Mouse (Mus musculus) liver, embryonic 14.5 days (tissue): ENCODE measurements at regions not wholly inside any gene's neighbourhood (a gene's known extent, or its start where the extent isn't known, plus 50 kb on each side); places are given as distances from the start of the nearest gene placed in this dataset.

Experiments used
- ATAC-seq: fragments of 200-750 bp; cut with Nextera tagmentation; 2 replicates; pipeline ENCODE4 v1.8.0; 2017; ENCODE audit warnings: moderate number of reproducible peaks, mild to moderate bottlenecking, moderate library complexity; ENCODE audit not compliant: insufficient read depth
- DNase-seq, 3 experiments: peaks; one replicate each; pipeline ENCODE4 v3.0.0-alpha.2; 2012 to 2013; ENCODE audit warnings: low read depth in 3 of 3, low spot score in 3 of 3
- H3K27ac ChIP-seq: fragments of 300-500 bp; sonication (generic); 2 replicates; pipeline ENCODE4 v1.5.1; 2014; ENCODE audit warnings: moderate library complexity, mild to moderate bottlenecking, control low read depth, inconsistent platforms
- H3K27me3 ChIP-seq: fragments of 300-500 bp; sonication (generic); 2 replicates; pipeline ENCODE4 v1.6.1; 2014; ENCODE audit warnings: mild to moderate bottlenecking, low read length, moderate library complexity; ENCODE audit not compliant: control insufficient read depth, insufficient read depth
- H3K36me3 ChIP-seq: fragments of 300-500 bp; sonication (generic); replicated peaks from 2 replicates; pipeline ENCODE4 v1.6.1; 2014; ENCODE audit warnings: low read depth; ENCODE audit not compliant: control insufficient read depth, insufficient read depth
- H3K4me1 ChIP-seq, 2 experiments: fragments of 200-500 bp in 1 of 2; fragments of 300-500 bp in 1 of 2; sonication (generic) in 1 of 2; replicated peaks; 2 replicates each; pipeline ENCODE4 v1.6.1; 2012 to 2014; ENCODE audit warnings: antibody characterized with exemption in 1 of 2, inconsistent platforms in 1 of 2, low read length in 1 of 2; ENCODE audit not compliant: control insufficient read depth in 2 of 2, insufficient read depth in 2 of 2
- H3K4me2 ChIP-seq: fragments of 300-500 bp; sonication (generic); 2 replicates; pipeline ENCODE4 v1.6.1; 2014; ENCODE audit warnings: low read depth, mild to moderate bottlenecking, control low read depth, moderate library complexity
- H3K4me3 ChIP-seq, 2 experiments: fragments of 200-500 bp in 1 of 2; fragments of 300-500 bp in 1 of 2; sonication (generic) in 1 of 2; 2 replicates each; pipeline ENCODE4 v1.5.1; 2012 to 2014; ENCODE audit warnings: low read depth in 2 of 2, low read length in 2 of 2, mild to moderate bottlenecking in 2 of 2, control low read depth in 1 of 2, inconsistent platforms in 1 of 2, moderate library complexity in 1 of 2; ENCODE audit not compliant: insufficient read depth in 1 of 2
- H3K9ac ChIP-seq: fragments of 300-500 bp; sonication (generic); replicated peaks from 2 replicates; pipeline ENCODE4 v1.6.1; 2014; ENCODE audit warnings: mild to moderate bottlenecking, control low read depth, moderate library complexity
- H3K9me3 ChIP-seq: fragments of 300-500 bp; sonication (generic); 2 replicates; pipeline ENCODE4 v1.6.1; 2016; ENCODE audit warnings: low read length, mixed read lengths; ENCODE audit not compliant: control insufficient read depth
- CTCF ChIP-seq: IDR thresholded peaks from 2 replicates; pipeline ENCODE4 v1.5.1; 2016; ENCODE audit warnings: antibody characterized with exemption, low read depth, control low read depth
- EP300 ChIP-seq: IDR thresholded peaks from 2 replicates; pipeline ENCODE4 v1.6.1; 2016; ENCODE audit warnings: antibody characterized with exemption, low read depth
- WGBS: fragments of 180-500 bp; shearing (Covaris S2); extraction: QIAGEN DNeasy Blood & Tissue Kit; methylation state at CpG from one replicate; pipeline ENCODE4 v1.1.7; 2014; ENCODE audit not compliant: insufficient replicate concordance; 5-methylcytosine and 5-hydroxymethylcytosine counted together

- no peak overlapping the region for H3K9ac ChIP-seq
- WGBS: 14% methylated on average over 5 of the region's 5 CpGs
- no peaks in the 10 kb centered on the region for H3K36me3 ChIP-seq
- peaks cover 0 to 8% of the 10 kb centered on the region in 2 experiments; a peak in 2 of 4 replicates for H3K4me1 ChIP-seq
- no peak overlapping the region for H3K27ac ChIP-seq
- DNase-seq (no peak), ATAC-seq (no peak)
- H3K4me3 ChIP-seq: no peak overlapping the region
- no peak for TF ChIP-seq EP300
- no peak for TF ChIP-seq CTCF
- no peak overlapping the region for H3K4me2 ChIP-seq
- H3K9me3 ChIP-seq: no peaks in the 10 kb centered on the region
- no peaks in the 10 kb centered on the region for H3K27me3 ChIP-seq
Measured at GRCm38 (mm10) chr15:67336294-67337039, 835.8 kb upstream of the Lrrc6 start.

GRCm38 (mm10) chr15:67332521-67332920 is 831.8 kb upstream of the Lrrc6 start:
- H3K9me3 ChIP-seq: no peaks in the 10 kb centered on the region
- TF ChIP-seq EP300 (no peak), CTCF (no peak)
- H3K27ac ChIP-seq: no peak overlapping the region
- H3K27me3 ChIP-seq: no peaks in the 10 kb centered on the region
- H3K4me1 ChIP-seq: peaks cover 0 to 8% of the 10 kb centered on the region in 2 experiments; a peak in 2 of 4 replicates
- no peak overlapping the region for H3K4me3 ChIP-seq
- no peaks in the 10 kb centered on the region for H3K36me3 ChIP-seq
- WGBS: 58% methylated on average over 1 of the region's 1 CpGs
- ATAC-seq (no peak), DNase-seq (no peak)
- no peak overlapping the region for H3K4me2 ChIP-seq
- no peak overlapping the region for H3K9ac ChIP-seq

GRCm38 (mm10) chr15:67320292-67320691 is 819.6 kb upstream of the Lrrc6 start:
- H3K27ac ChIP-seq: no peak overlapping the region
- WGBS: 50% methylated on average over 2 of the region's 2 CpGs
- H3K4me3 ChIP-seq: no peak overlapping the region
- DNase-seq: no peak
- H3K9ac ChIP-seq: no peak overlapping the region
- no peak for TF ChIP-seq CTCF
- no peak for TF ChIP-seq EP300
- H3K4me1 ChIP-seq: no peaks in the 10 kb centered on the region
- ATAC-seq: no peak
- H3K4me2 ChIP-seq: no peak overlapping the region
- H3K9me3 ChIP-seq: no peaks in the 10 kb centered on the region
- H3K36me3 ChIP-seq: no peaks in the 10 kb centered on the region
- no peaks in the 10 kb centered on the region for H3K27me3 ChIP-seq

- Histone ChIP-seq H3K4me2 (no peak overlapping the region), H3K27ac (no peak overlapping the region), H3K4me3 (no peak overlapping the region), H3K9me3 (no peaks in the 10 kb centered on the region), H3K36me3 (no peaks in the 10 kb centered on the region), H3K4me1 (no peaks in the 10 kb centered on the region), H3K9ac (no peak overlapping the region), H3K27me3 (no peaks in the 10 kb centered on the region)
- WGBS: 67% methylated on average over 1 of the region's 1 CpGs
- DNase-seq (no peak), ATAC-seq (no peak)
- TF ChIP-seq EP300: no peak
- TF ChIP-seq CTCF: no peak
Measured at GRCm38 (mm10) chr15:67315202-67315601, 814.5 kb upstream of the Lrrc6 start.

- H3K9ac ChIP-seq: no peak overlapping the region
- TF ChIP-seq CTCF (no peak), EP300 (no peak)
- H3K4me3 ChIP-seq: no peak overlapping the region
Measured at GRCm38 (mm10) chr15:67313648-67314047, 812.9 kb upstream of the Lrrc6 start.

More at GRCm38 (mm10) chr15:67313648-67314047, 812.9 kb upstream of the Lrrc6 start:
- Histone ChIP-seq H3K9me3 (no peaks in the 10 kb centered on the region), H3K27me3 (no peaks in the 10 kb centered on the region), H3K36me3 (no peaks in the 10 kb centered on the region), H3K4me1 (no peaks in the 10 kb centered on the region), H3K4me2 (no peak overlapping the region), H3K27ac (no peak overlapping the region)
- ATAC-seq (no peak), DNase-seq (no peak)
